Mouse (Mus musculus) intestine, postnatal 0 days (tissue): ENCODE measurements around the gene Susd6. TPM values are rescaled to one million over a fixed set of nuclear protein-coding genes. Genes with fewer than 3 reads are reported as not detected.
A peak's percentile ranks its signal among the peaks of the same experiment; 100 is the strongest.

Experiments
- ATAC-seq: fragments of 200-750 bp; cut with Nextera tagmentation; 2 replicates; pipeline ENCODE4 v1.8.0; 2017; ENCODE audit warnings: mild to moderate bottlenecking, moderate TSS enrichment, moderate library complexity
- H3K27ac ChIP-seq: fragments of 300-500 bp; sonication (generic); 2 replicates; pipeline ENCODE4 v1.5.1; 2014; ENCODE audit warnings: mild to moderate bottlenecking, low read depth, low read length, moderate library complexity
- H3K27me3 ChIP-seq: fragments of 300-500 bp; sonication (generic); replicated peaks from 2 replicates; pipeline ENCODE4 v1.6.1; 2014; ENCODE audit warnings: low read length, mixed read lengths; ENCODE audit not compliant: control insufficient read depth, insufficient read depth
- H3K36me3 ChIP-seq: fragments of 300-500 bp; sonication (generic); 2 replicates; pipeline ENCODE4 v1.6.1; 2014; ENCODE audit warnings: mild to moderate bottlenecking, moderate library complexity; ENCODE audit not compliant: control insufficient read depth, insufficient read depth
- H3K4me1 ChIP-seq: fragments of 300-500 bp; sonication (generic); replicated peaks from 2 replicates; pipeline ENCODE4 v1.6.1; 2014; ENCODE audit warnings: antibody characterized with exemption, low read length, mixed read lengths; ENCODE audit not compliant: control insufficient read depth, insufficient read depth
- H3K4me2 ChIP-seq: fragments of 300-500 bp; sonication (generic); replicated peaks from 2 replicates; pipeline ENCODE4 v1.6.1; 2014; ENCODE audit warnings: low read depth, mild to moderate bottlenecking, moderate library complexity
- H3K4me3 ChIP-seq: fragments of 300-500 bp; sonication (generic); 2 replicates; pipeline ENCODE4 v1.5.1; 2014; ENCODE audit warnings: low read depth, low read length
- H3K9ac ChIP-seq: fragments of 300-500 bp; sonication (generic); 2 replicates; pipeline ENCODE4 v1.6.1; 2014; ENCODE audit warnings: mild to moderate bottlenecking, low read depth, low read length
- H3K9me3 ChIP-seq: fragments of 300-500 bp; sonication (generic); 2 replicates; pipeline ENCODE4 v1.6.1; 2016; ENCODE audit warnings: mixed run types; ENCODE audit not compliant: control insufficient read depth
- CTCF ChIP-seq: sonication (generic); IDR thresholded peaks from 2 replicates; pipeline ENCODE4 v1.5.1; 2016; ENCODE audit warnings: low read depth, mild to moderate bottlenecking, control low read depth, antibody characterized with exemption, moderate library complexity
- WGBS: fragments of 180-500 bp; shearing (Covaris S2); extraction: QIAGEN DNeasy Blood & Tissue Kit; methylation state at CpG from one replicate; pipeline ENCODE4 v1.1.7; 2014; 5-methylcytosine and 5-hydroxymethylcytosine counted together
- polyA plus RNA-seq: library from polyadenylated mRNA; unstranded; fragments of >200 nt; fragmentation: Nextera tagmentation; extraction: Ambion mirVana; gene quantifications from 2 replicates; pipeline ENCODE4 v1.2.1, GENCODE M21; 2015

Susd6 gene
- polyA plus RNA-seq, 1 experiment from 2014 or later: 16.9 TPM

DNA sequence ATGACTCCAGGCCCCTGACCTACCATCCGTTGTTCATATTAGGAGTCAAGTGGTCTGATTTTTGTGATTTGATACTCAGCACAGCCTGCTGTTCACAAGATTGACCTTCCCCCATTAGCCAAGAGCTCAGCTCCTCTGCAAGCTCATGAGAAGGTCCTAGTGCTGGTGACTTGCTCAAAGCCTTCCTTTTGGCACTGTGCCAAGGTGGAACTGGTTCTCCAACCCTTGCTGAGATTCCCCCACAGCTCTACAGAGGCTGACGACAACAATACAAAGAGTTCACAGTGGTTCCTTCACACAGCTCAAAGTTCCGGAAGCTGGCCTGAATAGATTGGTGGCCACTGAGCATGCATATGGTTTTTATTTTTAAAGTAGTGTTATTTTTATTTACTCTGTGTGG, 133.9 kb downstream of the Susd6 start:
- H3K9ac ChIP-seq: no peak overlapping the region
- peak overlapping the region; percentile 48; the same call in 1 of the 2 replicates for H3K4me2 ChIP-seq
- no peak overlapping the region for H3K4me3 ChIP-seq
- H3K27ac ChIP-seq: peak overlapping the region; percentile 63
- H3K4me1 ChIP-seq: 0 out of 2 replicates have a peak, but pooled peaks cover 1% of the 10 kb centered on the region
- no peaks in the 10 kb centered on the region for H3K36me3 ChIP-seq
- ATAC-seq: peak; percentile 79
- H3K27me3 ChIP-seq: no peaks in the 10 kb centered on the region
- TF ChIP-seq CTCF: no peak
- WGBS: 33% methylated on average over 3 of the region's 3 CpGs
- no peaks in the 10 kb centered on the region for H3K9me3 ChIP-seq

GRCm38 (mm10) chr12:80925919-80926318, 135.6 kb downstream of the Susd6 start:
- no peak for TF ChIP-seq CTCF
- peak overlapping the region; percentile 41; the same call in 1 of the 2 replicates for H3K27ac ChIP-seq
- ATAC-seq: no peak
- H3K9ac ChIP-seq: no peak overlapping the region
- no peak overlapping the region for H3K4me2 ChIP-seq
- H3K9me3 ChIP-seq: no peaks in the 10 kb centered on the region
- 0 out of 2 replicates have a peak, but pooled peaks cover 5% of the 10 kb centered on the region for H3K4me1 ChIP-seq
- no peaks in the 10 kb centered on the region for H3K36me3 ChIP-seq
- 41% methylated on average over 7 of the region's 7 CpGs for WGBS
- no peak overlapping the region for H3K4me3 ChIP-seq
- H3K27me3 ChIP-seq: no peaks in the 10 kb centered on the region

DNA sequence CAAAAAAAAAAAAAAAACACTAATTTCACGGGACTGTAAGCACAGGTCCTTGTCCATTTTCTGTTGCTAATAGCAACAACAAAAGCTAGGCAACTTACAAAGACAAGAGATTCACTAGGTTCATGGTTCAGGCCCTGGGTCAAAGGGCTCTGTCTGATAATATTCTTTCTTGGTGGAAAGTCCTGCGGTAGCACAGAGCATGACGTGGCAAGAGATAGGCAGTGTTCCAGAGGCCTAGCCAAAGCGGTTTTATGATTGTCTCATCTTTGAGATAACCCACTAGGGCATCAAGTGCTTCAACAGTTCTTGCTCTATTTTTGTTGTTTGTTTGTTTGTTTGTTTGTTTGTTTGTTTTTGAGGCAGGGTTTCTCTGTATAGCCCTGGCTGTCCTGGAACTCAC, 136.2 kb downstream of the Susd6 start:
- Histone ChIP-seq H3K27ac (peak overlapping the region; percentile 35; the same call in 1 of the 2 replicates), H3K4me1 (0 out of 2 replicates have a peak, but pooled peaks cover 5% of the 10 kb centered on the region), H3K4me3 (no peak overlapping the region), H3K9me3 (no peaks in the 10 kb centered on the region), H3K36me3 (no peaks in the 10 kb centered on the region), H3K27me3 (no peaks in the 10 kb centered on the region), H3K4me2 (no peak overlapping the region), H3K9ac (no peak overlapping the region)
- ATAC-seq: peak; percentile 51; the same call in 1 of the 2 replicates
- TF ChIP-seq CTCF: no peak
- WGBS: 48% methylated on average over 4 of the region's 4 CpGs

GRCm38 (mm10) chr12:80927518-80927917, 137.2 kb downstream of the Susd6 start:
- Histone ChIP-seq H3K4me1 (0 out of 2 replicates have a peak, but pooled peaks cover 5% of the 10 kb centered on the region), H3K4me2 (no peak overlapping the region), H3K9me3 (no peaks in the 10 kb centered on the region), H3K36me3 (no peaks in the 10 kb centered on the region), H3K27ac (no peak overlapping the region), H3K27me3 (no peaks in the 10 kb centered on the region), H3K9ac (no peak overlapping the region), H3K4me3 (no peak overlapping the region)
- WGBS: 80% methylated on average over 1 of the region's 1 CpGs
- ATAC-seq: no peak
- TF ChIP-seq CTCF: 0 out of 2 replicates have a peak, but pooled peaks have one; percentile 8

- Histone ChIP-seq H3K4me2 (0 out of 2 replicates have a peak overlapping the region, but pooled peaks have one; percentile 13), H3K27me3 (no peaks in the 10 kb centered on the region), H3K27ac (peak overlapping the region; percentile 81), H3K4me3 (no peak overlapping the region), H3K36me3 (no peaks in the 10 kb centered on the region), H3K9me3 (no peaks in the 10 kb centered on the region), H3K9ac (no peak overlapping the region), H3K4me1 (0 out of 2 replicates have a peak, but pooled peaks cover 5% of the 10 kb centered on the region)
- ATAC-seq: peak; percentile 34
- 42% methylated on average over 3 of the region's 3 CpGs for WGBS
- TF ChIP-seq CTCF: no peak
These were observed 138.6 kb downstream of the Susd6 start for GRCm38 (mm10) chr12:80928881-80929280.

- Histone ChIP-seq H3K36me3 (no peaks in the 10 kb centered on the region), H3K9ac (no peak overlapping the region), H3K4me2 (no peak overlapping the region), H3K27me3 (no peaks in the 10 kb centered on the region), H3K4me1 (0 out of 2 replicates have a peak, but pooled peaks cover 5% of the 10 kb centered on the region), H3K9me3 (no peaks in the 10 kb centered on the region), H3K4me3 (no peak overlapping the region), H3K27ac (peak overlapping the region; percentile 11; the same call in 1 of the 2 replicates)
- WGBS: 41% methylated on average over 7 of the region's 7 CpGs
- ATAC-seq: peak; percentile 78
- TF ChIP-seq CTCF: no peak
These were observed 139.8 kb downstream of the Susd6 start for GRCm38 (mm10) chr12:80930141-80930540.

Other genes starting within 250 kb of the Susd6 start
- 34.9 and 35.4 TPM in 2 replicates for gene Slc39a9, start 146.6 kb upstream of the Susd6 start, polyA plus RNA-seq
- gene Erh, start 146.2 kb upstream of the Susd6 start, polyA plus RNA-seq: 112 and 113 TPM in 2 replicates
- gene Plekhd1, start 97.9 kb upstream of the Susd6 start, polyA plus RNA-seq: 1.5 and 1.9 TPM in 2 replicates
- gene Ccdc177, start 29.8 kb upstream of the Susd6 start, polyA plus RNA-seq: 0.03 and 0.10 TPM in 2 replicates
- 261 and 328 TPM in 2 replicates for gene Srsf5, start 155.0 kb downstream of the Susd6 start, polyA plus RNA-seq
- 0.43 and 0.56 TPM in 2 replicates for gene Slc10a1, start 178.2 kb downstream of the Susd6 start, polyA plus RNA-seq
- 3.9 and 4.6 TPM in 2 replicates for gene Smoc1, start 236.3 kb downstream of the Susd6 start, polyA plus RNA-seq